Mouse (Mus musculus) T-helper 2 cell (primary cell): ENCODE results near the gene Adss.
"Not testable (repeated sequence)": the region's sequence is repeated elsewhere in the genome, so short reads cannot be mapped to it uniquely, and the experiment has no call there.

Experiments
- in situ Hi-C: fragments of 300-600 bp; cut with MboI, MseI; formaldehyde crosslinking; loops from one replicate; pipeline ENCODE4 v1.15.1; 2025; ENCODE audit warnings: high pct_unique_total_duplicates

Gene Adss

GRCm38 (mm10) chr1:177796193-177796939 is at the start of gene Adss:
Gene Adss, minus strand, starts transcription at chr1:177796511.
- in situ Hi-C loops = loop anchor here (5.0 to 25.0 kb wide), 3 partner anchors 186 to 516 kb away; partner anchors contain the start of genes Catspere2, Cox20 and Desi2

GRCm38 (mm10) chr1:177845812-177846211 is 49.5 kb upstream of the Adss start:
- in situ Hi-C loops = not testable (repeated sequence)

GRCm38 (mm10) chr1:177827776-177828175 is 31.5 kb upstream of the Adss start:
- in situ Hi-C loops = not testable (repeated sequence)

- in situ Hi-C loops = not testable (repeated sequence)
Measured at GRCm38 (mm10) chr1:177806772-177807171, 10.5 kb upstream of the Adss start.

- in situ Hi-C loops = no loop called here
Measured at GRCm38 (mm10) chr1:177803511-177803910, 7.2 kb upstream of the Adss start.

GRCm38 (mm10) chr1:177797151-177797755 is 942 bp upstream of the Adss start:
- in situ Hi-C loops = loop anchor here (5.0 to 25.0 kb wide), 3 partner anchors 185 to 515 kb away; partner anchors contain the start of genes Catspere2, Cox20 and Desi2

- in situ Hi-C loops = loop anchor here (5.0 to 25.0 kb wide), 3 partner anchors 187 to 517 kb away; partner anchors contain the start of genes Catspere2, Cox20 and Desi2
Measured at GRCm38 (mm10) chr1:177795421-177796192, 704 bp downstream of the Adss start.

- in situ Hi-C loops = loop anchor here (5.0 to 25.0 kb wide), 3 partner anchors 187 to 517 kb away; partner anchors contain the start of genes Catspere2, Cox20 and Desi2
Measured at GRCm38 (mm10) chr1:177794866-177795265, 1.4 kb downstream of the Adss start.

GRCm38 (mm10) chr1:177792835-177793234 is 3.5 kb downstream of the Adss start:
- in situ Hi-C loops = loop anchor here (25.0 kb wide), 2 partner anchors 394 to 519 kb away; partner anchors contain the start of genes Cox20 and Desi2

- in situ Hi-C loops = loop anchor here (25.0 kb wide), 2 partner anchors 410 to 535 kb away; partner anchors contain the start of genes Cox20 and Desi2
Measured at GRCm38 (mm10) chr1:177777397-177777796, 18.9 kb downstream of the Adss start.

- in situ Hi-C loops = no loop called here
Measured at GRCm38 (mm10) chr1:177768931-177769330, 27.4 kb downstream of the Adss start.

GRCm38 (mm10) chr1:177757249-177757648 is 39.1 kb downstream of the Adss start:
- in situ Hi-C loops = no loop called here

- in situ Hi-C loops = no loop called here
Measured at GRCm38 (mm10) chr1:177753496-177753895, 42.8 kb downstream of the Adss start.

GRCm38 (mm10) chr1:177747869-177748540 is 48.3 kb downstream of the Adss start:
- in situ Hi-C loops = no loop called here

- in situ Hi-C loops = no loop called here
Measured at GRCm38 (mm10) chr1:177744521-177745325, 51.6 kb downstream of the Adss start.

- in situ Hi-C loops = no loop called here
Measured at GRCm38 (mm10) chr1:177742119-177742518, 54.2 kb downstream of the Adss start.

- in situ Hi-C loops = no loop called here
Measured at GRCm38 (mm10) chr1:177740707-177741106, 55.6 kb downstream of the Adss start.

- in situ Hi-C loops = no loop called here
Measured at GRCm38 (mm10) chr1:177737505-177738105, 58.7 kb downstream of the Adss start.

GRCm38 (mm10) chr1:177731973-177732372 is 64.3 kb downstream of the Adss start:
- in situ Hi-C loops = no loop called here
